Mouse (Mus musculus): ENCODE results near the gene Arl8b. TPM values are rescaled to one million over a fixed set of nuclear protein-coding genes. Genes with fewer than 3 reads are reported as not detected.

Arl8b gene
- polyA plus RNA-seq, 1 experiment from 2014 or later = 104 TPM

GRCm38 (mm10) chr6:108807446-108807845 is 24.5 kb downstream of the Arl8b start:
- ATAC-seq = no peak
- no peak overlapping the region for H3K4me2 ChIP-seq (ENCODE audit: low read length)
- no peak overlapping the region for H3K4me3 ChIP-seq (replicated peaks; ENCODE audit: low read length)
- H3K4me1 ChIP-seq (replicated peaks; ENCODE audit: control insufficient read depth, insufficient read depth, low read length) = peaks cover 14% of the 10 kb centered on the region
- no peak overlapping the region for H3K27ac ChIP-seq (ENCODE audit: low read length)
- H3K27me3 ChIP-seq (replicated peaks; ENCODE audit: control insufficient read depth, insufficient read depth, low read length) = no peaks in the 10 kb centered on the region
- WGBS = 75% methylated on average over 3 of the region's 3 CpGs
- no peaks in the 10 kb centered on the region for H3K36me3 ChIP-seq (ENCODE audit: control insufficient read depth, insufficient read depth)
- no peak overlapping the region for H3K9ac ChIP-seq (replicated peaks; ENCODE audit: low read depth, low read length)
- no peaks in the 10 kb centered on the region for H3K9me3 ChIP-seq (ENCODE audit: control insufficient read depth, low read length)

GRCm38 (mm10) chr6:108808786-108809185 is 25.9 kb downstream of the Arl8b start:
- H3K4me2 ChIP-seq (ENCODE audit: low read length) = no peak overlapping the region
- H3K4me3 ChIP-seq (replicated peaks; ENCODE audit: low read length) = no peak overlapping the region
- H3K27ac ChIP-seq (ENCODE audit: low read length) = no peak overlapping the region
- H3K9ac ChIP-seq (replicated peaks; ENCODE audit: low read depth, low read length) = no peak overlapping the region
- peaks cover 14% of the 10 kb centered on the region for H3K4me1 ChIP-seq (replicated peaks; ENCODE audit: control insufficient read depth, insufficient read depth, low read length)
- no peaks in the 10 kb centered on the region for H3K27me3 ChIP-seq (replicated peaks; ENCODE audit: control insufficient read depth, insufficient read depth, low read length)
- H3K9me3 ChIP-seq (ENCODE audit: control insufficient read depth, low read length) = no peaks in the 10 kb centered on the region
- no peak for ATAC-seq
- 95% methylated on average over 1 of the region's 1 CpGs for WGBS
- H3K36me3 ChIP-seq (ENCODE audit: control insufficient read depth, insufficient read depth) = no peaks in the 10 kb centered on the region

GRCm38 (mm10) chr6:108810237-108810636 is 27.3 kb downstream of the Arl8b start:
- 61% methylated on average over 10 of the region's 10 CpGs for WGBS

GRCm38 (mm10) chr6:108812134-108812533 is 29.2 kb downstream of the Arl8b start:
- ATAC-seq = no peak
- Histone ChIP-seq H3K4me3 (replicated peaks; ENCODE audit: low read length) (no peak overlapping the region), H3K27me3 (replicated peaks; ENCODE audit: control insufficient read depth, insufficient read depth, low read length) (no peaks in the 10 kb centered on the region), H3K9ac (replicated peaks; ENCODE audit: low read depth, low read length) (no peak overlapping the region), H3K36me3 (ENCODE audit: control insufficient read depth, insufficient read depth) (0 out of 2 replicates have a peak, but pooled peaks cover 5% of the 10 kb centered on the region), H3K4me1 (replicated peaks; ENCODE audit: control insufficient read depth, insufficient read depth, low read length) (no peaks in the 10 kb centered on the region), H3K4me2 (ENCODE audit: low read length) (no peak overlapping the region), H3K27ac (ENCODE audit: low read length) (no peak overlapping the region), H3K9me3 (ENCODE audit: control insufficient read depth, low read length) (no peaks in the 10 kb centered on the region)
- 93% methylated on average over 2 of the region's 2 CpGs for WGBS

More at GRCm38 (mm10) chr6:108810237-108810636, 27.3 kb downstream of the Arl8b start:
- Histone ChIP-seq H3K27me3 (replicated peaks; ENCODE audit: control insufficient read depth, insufficient read depth, low read length) (no peaks in the 10 kb centered on the region), H3K4me1 (replicated peaks; ENCODE audit: control insufficient read depth, insufficient read depth, low read length) (peaks cover 8% of the 10 kb centered on the region), H3K4me2 (ENCODE audit: low read length) (no peak overlapping the region), H3K36me3 (ENCODE audit: control insufficient read depth, insufficient read depth) (0 out of 2 replicates have a peak, but pooled peaks cover 4% of the 10 kb centered on the region), H3K9ac (replicated peaks; ENCODE audit: low read depth, low read length) (no peak overlapping the region), H3K9me3 (ENCODE audit: control insufficient read depth, low read length) (no peaks in the 10 kb centered on the region), H3K4me3 (replicated peaks; ENCODE audit: low read length) (no peak overlapping the region), H3K27ac (ENCODE audit: low read length) (no peak overlapping the region)
- no peak for ATAC-seq

GRCm38 (mm10) chr6:108817510-108817909 is 34.6 kb downstream of the Arl8b start:
- no peak overlapping the region for H3K27ac ChIP-seq (ENCODE audit: low read length)
- no peaks in the 10 kb centered on the region for H3K27me3 ChIP-seq (replicated peaks; ENCODE audit: control insufficient read depth, insufficient read depth, low read length)
- ATAC-seq = no peak
- H3K4me1 ChIP-seq (replicated peaks; ENCODE audit: control insufficient read depth, insufficient read depth, low read length) = no peaks in the 10 kb centered on the region
- no peak overlapping the region for H3K9ac ChIP-seq (replicated peaks; ENCODE audit: low read depth, low read length)
- peaks cover 22% of the 10 kb centered on the region for H3K36me3 ChIP-seq (ENCODE audit: control insufficient read depth, insufficient read depth)
- 78% methylated on average over 4 of the region's 4 CpGs for WGBS
- no peak overlapping the region for H3K4me3 ChIP-seq (replicated peaks; ENCODE audit: low read length)
- no peak overlapping the region for H3K4me2 ChIP-seq (ENCODE audit: low read length)
- no peaks in the 10 kb centered on the region for H3K9me3 ChIP-seq (ENCODE audit: control insufficient read depth, low read length)

GRCm38 (mm10) chr6:108824816-108825545 is 42.1 kb downstream of the Arl8b start:
- H3K4me3 ChIP-seq (replicated peaks; ENCODE audit: low read length) = no peak overlapping the region
- peaks cover 12% of the 10 kb centered on the region for H3K36me3 ChIP-seq (ENCODE audit: control insufficient read depth, insufficient read depth)
- H3K9ac ChIP-seq (replicated peaks; ENCODE audit: low read depth, low read length) = no peak overlapping the region
- H3K27ac ChIP-seq (ENCODE audit: low read length) = no peak overlapping the region
- peaks cover 13% of the 10 kb centered on the region for H3K4me1 ChIP-seq (replicated peaks; ENCODE audit: control insufficient read depth, insufficient read depth, low read length)
- WGBS = 87% methylated on average over 7 of the region's 7 CpGs
- H3K27me3 ChIP-seq (replicated peaks; ENCODE audit: control insufficient read depth, insufficient read depth, low read length) = no peaks in the 10 kb centered on the region
- no peaks in the 10 kb centered on the region for H3K9me3 ChIP-seq (ENCODE audit: control insufficient read depth, low read length)
- no peak overlapping the region for H3K4me2 ChIP-seq (ENCODE audit: low read length)
- no peak for ATAC-seq

- H3K27ac ChIP-seq (ENCODE audit: low read length) = no peak overlapping the region
- WGBS = 82% methylated on average over 3 of the region's 3 CpGs
- H3K4me2 ChIP-seq (ENCODE audit: low read length) = no peak overlapping the region
- no peaks in the 10 kb centered on the region for H3K9me3 ChIP-seq (ENCODE audit: control insufficient read depth, low read length)
- no peak overlapping the region for H3K9ac ChIP-seq (replicated peaks; ENCODE audit: low read depth, low read length)
- H3K4me1 ChIP-seq (replicated peaks; ENCODE audit: control insufficient read depth, insufficient read depth, low read length) = peaks cover 16% of the 10 kb centered on the region
- H3K4me3 ChIP-seq (replicated peaks; ENCODE audit: low read length) = no peak overlapping the region
- no peaks in the 10 kb centered on the region for H3K27me3 ChIP-seq (replicated peaks; ENCODE audit: control insufficient read depth, insufficient read depth, low read length)
- ATAC-seq = no peak
- peaks cover 7% of the 10 kb centered on the region; the same call in 1 of the 2 replicates for H3K36me3 ChIP-seq (ENCODE audit: control insufficient read depth, insufficient read depth)
These were observed 43.2 kb downstream of the Arl8b start for GRCm38 (mm10) chr6:108826070-108826469.

- Histone ChIP-seq H3K4me2 (ENCODE audit: low read length) (peak overlapping the region; percentile 80), H3K4me3 (replicated peaks; ENCODE audit: low read length) (no peak overlapping the region; the same call in 1 of the 2 replicates), H3K4me1 (replicated peaks; ENCODE audit: control insufficient read depth, insufficient read depth, low read length) (peaks cover 16% of the 10 kb centered on the region), H3K36me3 (ENCODE audit: control insufficient read depth, insufficient read depth) (0 out of 2 replicates have a peak, but pooled peaks cover 3% of the 10 kb centered on the region), H3K9me3 (ENCODE audit: control insufficient read depth, low read length) (no peaks in the 10 kb centered on the region), H3K27me3 (replicated peaks; ENCODE audit: control insufficient read depth, insufficient read depth, low read length) (no peaks in the 10 kb centered on the region), H3K27ac (ENCODE audit: low read length) (no peak overlapping the region), H3K9ac (replicated peaks; ENCODE audit: low read depth, low read length) (no peak overlapping the region)
- ATAC-seq = no peak
- WGBS = 15% methylated on average over 5 of the region's 5 CpGs
These were observed 44.5 kb downstream of the Arl8b start for GRCm38 (mm10) chr6:108827336-108827920.

- H3K4me2 ChIP-seq (ENCODE audit: low read length) = peak within 1 kb of the TSS; percentile 80
- peak within 1 kb of the TSS; percentile 81 for H3K4me3 ChIP-seq (replicated peaks; ENCODE audit: low read length)
- peak; percentile 97 for ATAC-seq
These were observed 45.5 kb downstream of the Arl8b start, which contains the start of gene Edem1 for GRCm38 (mm10) chr6:108828234-108828868. Edem1 (plus strand) TSS chr6:108828641.

More at GRCm38 (mm10) chr6:108828234-108828868, 45.5 kb downstream of the Arl8b start, which contains the start of gene Edem1:
- Histone ChIP-seq H3K36me3 (ENCODE audit: control insufficient read depth, insufficient read depth) (no peaks in the 10 kb centered on the region), H3K9ac (replicated peaks; ENCODE audit: low read depth, low read length) (peak within 1 kb of the TSS; percentile 74), H3K27me3 (replicated peaks; ENCODE audit: control insufficient read depth, insufficient read depth, low read length) (no peaks in the 10 kb centered on the region), H3K4me1 (replicated peaks; ENCODE audit: control insufficient read depth, insufficient read depth, low read length) (peaks cover 16% of the 10 kb centered on the region), H3K9me3 (ENCODE audit: control insufficient read depth, low read length) (no peaks in the 10 kb centered on the region), H3K27ac (ENCODE audit: low read length) (peak within 1 kb of the TSS; percentile 49; the same call in 1 of the 2 replicates)
- under 1% methylated on average over 66 of the region's 67 CpGs for WGBS
